Mouse (Mus musculus) adipocyte (in vitro differentiated cells): ENCODE results near the gene Plxna1.

Source experiments
- DNase-seq: peaks from one replicate; pipeline ENCODE4 v3.0.0-alpha.2; 2016; ENCODE audit warnings: low spot score

Plxna1 gene

GRCm38 (mm10) chr6:89285116-89285515 lies 77.3 kb downstream of the Plxna1 start:
- no peak for DNase-seq

GRCm38 (mm10) chr6:89283095-89283494 lies 79.3 kb downstream of the Plxna1 start:
- no peak for DNase-seq

GRCm38 (mm10) chr6:89282626-89283025 lies 79.8 kb downstream of the Plxna1 start:
- no peak for DNase-seq

DNA sequence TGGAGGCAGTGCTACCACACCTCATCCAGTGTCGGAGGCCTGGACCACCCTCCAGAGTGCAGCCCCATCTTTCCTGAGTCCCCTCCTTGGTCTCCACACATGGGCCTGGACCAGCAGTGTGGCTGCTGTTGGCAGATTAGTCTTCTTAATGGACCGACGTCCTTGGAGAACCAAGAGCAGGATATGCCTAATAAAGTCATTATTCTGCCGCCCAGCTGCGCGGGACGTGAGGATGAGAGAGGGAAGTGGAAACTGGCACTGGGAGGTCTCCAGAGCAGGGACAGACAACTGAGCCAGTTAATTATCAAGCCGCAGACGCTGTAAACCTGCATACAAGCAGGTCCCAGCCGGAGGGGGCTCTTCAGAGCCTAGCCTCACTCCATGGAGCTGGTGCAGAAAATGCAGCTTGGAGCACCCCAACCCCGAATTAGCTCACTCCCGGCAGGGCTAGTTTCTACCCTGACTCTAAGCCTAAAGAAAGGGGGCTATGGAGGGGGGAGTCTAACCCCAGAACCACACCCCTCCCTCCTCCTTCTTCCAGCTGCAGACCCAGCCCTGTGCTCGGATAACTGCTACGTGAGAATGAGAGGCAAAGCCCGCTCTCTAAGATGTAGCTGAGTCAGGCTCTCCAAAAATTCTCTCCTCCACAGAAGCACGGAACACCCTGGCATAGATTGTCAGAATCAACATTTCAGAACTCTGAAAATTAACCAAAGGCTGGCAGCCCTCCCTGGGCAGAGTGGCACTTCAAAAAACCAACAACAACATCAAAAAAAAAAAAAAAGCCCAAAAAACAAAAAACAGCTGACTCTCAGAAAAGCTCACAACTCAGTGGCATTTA lies 80.7 kb downstream of the Plxna1 start:
- no peak for DNase-seq

- DNase-seq: peak; percentile 46
Observed at GRCm38 (mm10) chr6:89280555-89280954, 81.9 kb downstream of the Plxna1 start.

DNA sequence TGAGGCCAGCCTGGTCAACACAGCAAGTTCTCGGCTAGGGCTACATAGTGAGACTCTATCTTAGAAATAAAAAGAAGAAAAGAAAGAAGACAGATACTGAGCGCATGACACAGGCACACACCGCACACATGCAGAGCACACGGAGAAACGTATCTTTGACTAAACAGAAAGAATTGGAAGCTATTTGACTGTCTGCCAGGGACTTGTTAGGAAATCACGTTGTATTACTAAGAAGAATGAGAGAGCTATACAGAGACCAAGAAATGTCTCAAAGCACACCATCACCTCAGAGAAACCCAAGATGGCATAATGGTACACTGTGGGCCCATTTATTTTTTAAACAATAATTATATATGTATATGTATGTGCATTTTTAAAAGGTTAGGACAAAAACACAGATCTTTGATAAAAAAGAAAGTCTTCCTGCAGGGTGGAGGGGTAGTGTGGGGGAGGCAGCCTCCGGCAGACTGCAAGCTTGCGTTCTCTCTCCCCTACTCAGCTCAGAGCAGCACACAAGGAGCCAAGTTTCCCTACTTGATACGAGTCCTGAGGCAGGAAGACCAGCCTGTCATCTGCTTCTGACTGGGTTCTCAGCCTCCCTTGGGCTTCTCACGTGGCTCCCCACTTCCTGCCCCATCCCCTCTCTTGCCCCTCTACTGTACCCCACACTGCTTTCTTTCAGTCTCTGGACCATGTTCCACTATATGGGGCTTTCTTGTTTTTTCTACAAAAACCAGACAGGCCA lies 90.5 kb downstream of the Plxna1 start:
- peak; percentile 49 for DNase-seq

DNA sequence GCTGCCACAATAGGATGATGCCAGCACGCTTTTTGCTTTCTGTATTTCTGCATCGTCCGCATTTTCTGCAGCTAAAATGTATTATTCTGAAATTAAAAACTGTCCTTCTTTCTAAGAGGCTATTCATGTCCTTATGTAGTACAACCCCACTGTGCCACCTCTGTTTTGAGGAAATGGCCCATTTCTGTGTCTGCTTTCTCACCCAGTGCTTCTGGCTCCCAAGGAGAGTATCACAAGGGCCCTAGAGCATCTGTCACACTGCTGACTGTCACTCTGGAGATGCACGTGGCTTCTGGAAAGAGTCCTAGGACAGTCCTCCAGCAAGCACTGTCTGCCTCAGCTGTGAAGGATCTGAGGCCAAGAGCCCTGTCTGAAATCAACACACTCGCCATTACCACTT lies 95.2 kb downstream of the Plxna1 start:
- DNase-seq: no peak
